Mouse (Mus musculus) ES-E14 (cell line): ENCODE measurements around the gene Gm11627. TPM values are rescaled to one million over a fixed set of nuclear protein-coding genes. Genes with fewer than 3 reads are reported as not detected.

ENCODE experiments used
- DNase-seq: peaks from one replicate; pipeline ENCODE4 v3.0.0-alpha.2; 2013; ENCODE audit warnings: low read depth, low spot score
- H3K27ac ChIP-seq: 2 replicates; pipeline ENCODE4 v1.5.1; 2012; ENCODE audit warnings: low read depth, mild to moderate bottlenecking, low read length, moderate library complexity, mixed read lengths; ENCODE audit not compliant: poor library complexity, insufficient read depth, severe bottlenecking
- H3K36me3 ChIP-seq: 2 replicates; pipeline ENCODE4 v1.6.1; 2012; ENCODE audit warnings: mild to moderate bottlenecking, low read length, moderate library complexity, mixed read lengths; ENCODE audit not compliant: control insufficient read depth, poor library complexity, insufficient read depth, severe bottlenecking
- H3K4me1 ChIP-seq, 2 experiments: fragments of 150-350 bp in 1 of 2; sonication (generic) in 1 of 2; 2 replicates each; pipeline ENCODE4 v1.6.1; 2012; ENCODE audit warnings: low read length in 2 of 2, mild to moderate bottlenecking in 1 of 2, mixed read lengths in 1 of 2; ENCODE audit not compliant: control insufficient read depth in 2 of 2, insufficient read depth in 2 of 2, poor library complexity in 1 of 2
- H3K4me3 ChIP-seq, 2 experiments: fragments of 150-350 bp in 1 of 2; sonication (generic) in 1 of 2; 2 replicates each; pipeline ENCODE4 v1.5.1; 2012; ENCODE audit warnings: low read length in 2 of 2, low read depth in 1 of 2, mild to moderate bottlenecking in 1 of 2, mixed read lengths in 1 of 2; ENCODE audit not compliant: insufficient read depth in 1 of 2, poor library complexity in 1 of 2, severe bottlenecking in 1 of 2
- H3K9ac ChIP-seq: 2 replicates; pipeline ENCODE4 v1.6.1; 2012; ENCODE audit warnings: low read depth, mild to moderate bottlenecking, low read length, mixed read lengths; ENCODE audit not compliant: poor library complexity, insufficient read depth, severe bottlenecking
- H3K9me3 ChIP-seq: fragments of 150-350 bp; sonication (generic); 2 replicates; pipeline ENCODE4 v1.6.1; 2012; ENCODE audit warnings: low read depth, mild to moderate bottlenecking, low read length; ENCODE audit not compliant: control insufficient read depth, insufficient read depth
- CHD2 ChIP-seq: IDR thresholded peaks from 2 replicates; pipeline ENCODE4 v1.6.1; 2014; ENCODE audit warnings: mild to moderate bottlenecking, low read depth, low read length, inconsistent platforms
- HCFC1 ChIP-seq: IDR thresholded peaks from 2 replicates; pipeline ENCODE4 v1.6.1; 2012; ENCODE audit warnings: low read length, inconsistent platforms, borderline replicate concordance; ENCODE audit not compliant: insufficient read depth
- MAFK ChIP-seq: IDR thresholded peaks from 2 replicates; pipeline ENCODE4 v1.6.1; 2014; ENCODE audit warnings: mild to moderate bottlenecking, low read depth, low read length, inconsistent platforms; ENCODE audit not compliant: insufficient read depth
- ZC3H11A ChIP-seq: IDR thresholded peaks from 2 replicates; pipeline ENCODE4 v1.6.1; 2012; ENCODE audit warnings: low read depth, mild to moderate bottlenecking, inconsistent platforms, low read length, borderline replicate concordance
- ZNF384 ChIP-seq: IDR thresholded peaks from 2 replicates; pipeline ENCODE4 v1.6.1; 2012; ENCODE audit warnings: low read depth, low read length, inconsistent platforms
- in situ Hi-C, 2 experiments: fragments of 600-800 bp; cut with MboI; formaldehyde crosslinking; loops; one replicate each; pipeline ENCODE4 v1.15.1; 2025; ENCODE audit warnings: low sequenced_read_pairs in 2 of 2, inconsistent platforms in 1 of 2; ENCODE audit not compliant: unreplicated experiment in 2 of 2
- total RNA-seq: library from RNA; depleted of rRNA; stranded (reverse); fragments of 300-350 nt; gene quantifications from 2 replicates; pipeline ENCODE4 v1.2.3, GENCODE M21; 2012

The Gm11627 gene
- total RNA-seq, 1 experiment, result 7.5 TPM

GRCm38 (mm10) chr11:102586445-102587130 is 7.3 kb upstream of the Gm11627 start:
- peaks cover 7 to 9% of the 10 kb centered on the region in 2 experiments for H3K4me1 ChIP-seq
- DNase-seq, result no peak
- no peaks in the 10 kb centered on the region for H3K36me3 ChIP-seq
- no peak overlapping the region for H3K27ac ChIP-seq
- H3K9ac ChIP-seq, result no peak overlapping the region
- no peaks in the 10 kb centered on the region for H3K9me3 ChIP-seq
- no peak overlapping the region for H3K4me3 ChIP-seq
- TF ChIP-seq HCFC1 (no peak), ZC3H11A (0 out of 2 replicates have a peak, but pooled peaks have one; percentile 6), ZNF384 (no peak; the same call in 1 of the 2 replicates)
- in situ Hi-C loops, result no loop called here

GRCm38 (mm10) chr11:102582736-102583135 is 3.5 kb upstream of the Gm11627 start:
- DNase-seq, result no peak
- no peaks in the 10 kb centered on the region for H3K36me3 ChIP-seq
- no peaks in the 10 kb centered on the region for H3K9me3 ChIP-seq
- peak overlapping the region; percentile 79 for H3K27ac ChIP-seq
- in situ Hi-C loops, result no loop called here
- TF ChIP-seq ZC3H11A (no peak), HCFC1 (no peak), MAFK (no peak), ZNF384 (no peak), CHD2 (no peak)
- H3K4me3 ChIP-seq, result peak overlapping the region; percentile 10 to 21; a peak in 1 of 4 replicates
- peak overlapping the region; percentile 26; the same call in 1 of the 2 replicates for H3K9ac ChIP-seq
- H3K4me1 ChIP-seq, result peaks cover 13 to 25% of the 10 kb centered on the region in 2 experiments

- DNase-seq, result no peak
- Histone ChIP-seq H3K9ac (peak overlapping the region; percentile 22; the same call in 1 of the 2 replicates), H3K4me1 (peaks cover 13 to 30% of the 10 kb centered on the region in 2 experiments), H3K36me3 (no peaks in the 10 kb centered on the region), H3K4me3 (peak overlapping the region in 1 of 2 experiments; percentile 21; a peak in 1 of 4 replicates), H3K9me3 (no peaks in the 10 kb centered on the region), H3K27ac (peak overlapping the region; percentile 79)
- in situ Hi-C loops, result no loop called here
- TF ChIP-seq ZNF384, result no peak
Observed at GRCm38 (mm10) chr11:102582016-102582610, 2.9 kb upstream of the Gm11627 start.

GRCm38 (mm10) chr11:102581281-102582015 is 2.2 kb upstream of the Gm11627 start:
- peaks cover 13 to 33% of the 10 kb centered on the region in 2 experiments for H3K4me1 ChIP-seq
- in situ Hi-C loops, result no loop called here

More at GRCm38 (mm10) chr11:102581281-102582015, 2.2 kb upstream of the Gm11627 start:
- no peak for TF ChIP-seq MAFK
- TF ChIP-seq CHD2, result no peak
- no peak for TF ChIP-seq HCFC1
- no peak for TF ChIP-seq ZNF384
- no peak for TF ChIP-seq ZC3H11A
- Histone ChIP-seq H3K9me3 (no peaks in the 10 kb centered on the region), H3K36me3 (no peaks in the 10 kb centered on the region), H3K9ac (no peak overlapping the region; the same call in 1 of the 2 replicates), H3K27ac (peak overlapping the region; percentile 73), H3K4me3 (no peak overlapping the region)
- DNase-seq, result no peak
